ENCODE assay signal across 22 mouse cellular contexts in the genomic region with DNA sequence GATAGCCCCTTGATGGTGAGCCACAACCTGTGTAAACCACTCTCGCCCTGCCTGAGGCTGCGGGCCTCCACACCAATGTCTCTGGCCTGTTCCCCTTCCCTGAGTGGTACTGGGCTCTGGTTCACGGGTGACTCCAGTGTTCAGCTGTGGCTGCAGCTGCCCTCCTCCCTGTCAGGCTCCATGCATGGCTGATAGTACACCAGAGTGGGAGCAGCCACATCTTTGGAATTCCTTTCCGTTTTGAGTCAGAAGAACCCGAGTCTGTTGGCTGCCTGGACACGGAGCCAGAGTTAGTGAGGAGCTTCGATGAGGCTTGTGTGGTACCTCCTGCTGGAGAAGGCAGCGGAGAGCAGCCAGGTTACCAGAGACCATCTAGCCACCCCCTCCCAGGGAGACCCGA.
DNase-seq lines count a peak whose midpoint lies in the region; ATAC-seq and TF ChIP-seq lines count a peak whose summit lies in the region.
"Had no signal": no experiment of that assay in that cellular context is flagged by ENCODE, and none has a peak within 500 bp of the region (broad histone marks: within the 10 kb centered on the region; RNA-seq: fewer than 3 reads in every experiment).

No protein-coding gene starts in this region.

- no peak overlapping the region for H3K4me3 ChIP-seq in forebrain, embryonic 10.5 days
- H3K4me3 ChIP-seq in forebrain, embryonic 12.5 days (replicated peaks) = no peak overlapping the region
- H3K4me3 ChIP-seq in heart, embryonic 16.5 days (ENCODE audit: low read length) = no peak overlapping the region
- H3K4me3 ChIP-seq in limb, embryonic 14.5 days (replicated peaks; ENCODE audit: low read length) = no peak overlapping the region
- no peak overlapping the region for H3K4me3 ChIP-seq in limb, embryonic 10.5 days
- H3K4me3 ChIP-seq: left cerebral cortex, adult 2 months; midbrain, embryonic 15.5 days; stomach, embryonic 15.5 days had no signal

- no peaks in the 10 kb centered on the region for H3K9me3 ChIP-seq in forebrain, embryonic 10.5 days
- no peaks in the 10 kb centered on the region for H3K9me3 ChIP-seq in forebrain, embryonic 12.5 days
- H3K9me3 ChIP-seq in heart, embryonic 16.5 days (replicated peaks; ENCODE audit: control insufficient read depth, low read length) = no peaks in the 10 kb centered on the region
- no peaks in the 10 kb centered on the region for H3K9me3 ChIP-seq in limb, embryonic 14.5 days (ENCODE audit: control insufficient read depth, low read length)
- no peaks in the 10 kb centered on the region for H3K9me3 ChIP-seq in limb, embryonic 10.5 days (replicated peaks)
- H3K9me3 ChIP-seq: midbrain, embryonic 15.5 days; stomach, embryonic 15.5 days had no signal

- no peak for ATAC-seq in forebrain, embryonic 12.5 days (ENCODE audit: low FRiP score)
- 0 out of 2 replicates have a peak, but pooled peaks have one; percentile 34 for ATAC-seq in heart, embryonic 16.5 days (replicated peaks; ENCODE audit: extremely low read depth, insufficient read depth, low FRiP score)
- ATAC-seq in limb, embryonic 14.5 days (ENCODE audit: low FRiP score, low read depth) = peak; percentile 53; the same call in 1 of the 2 replicates
- ATAC-seq: forebrain, postnatal 0 days; midbrain, embryonic 15.5 days had no signal

- H3K27me3 ChIP-seq in forebrain, embryonic 10.5 days (ENCODE audit: poor library complexity, severe bottlenecking) = peaks cover 9% of the 10 kb centered on the region
- peaks cover 7% of the 10 kb centered on the region for H3K27me3 ChIP-seq in forebrain, embryonic 12.5 days
- H3K27me3 ChIP-seq in heart, embryonic 16.5 days (ENCODE audit: control insufficient read depth, insufficient read depth, low read length) = no peaks in the 10 kb centered on the region; the same call in 1 of the 2 replicates
- 0 out of 2 replicates have a peak, but pooled peaks cover 3% of the 10 kb centered on the region for H3K27me3 ChIP-seq in limb, embryonic 14.5 days (ENCODE audit: control insufficient read depth, insufficient read depth, low read length)
- no peaks in the 10 kb centered on the region for H3K27me3 ChIP-seq in limb, embryonic 10.5 days (ENCODE audit: low read depth, poor library complexity, severe bottlenecking)
- H3K27me3 ChIP-seq: stomach, embryonic 15.5 days had no signal

- H3K4me2 ChIP-seq in forebrain, embryonic 12.5 days = no peak overlapping the region
- no peak overlapping the region for H3K4me2 ChIP-seq in heart, embryonic 16.5 days (ENCODE audit: low read depth, low read length)
- no peak overlapping the region for H3K4me2 ChIP-seq in limb, embryonic 14.5 days (replicated peaks; ENCODE audit: low read depth, low read length, severe bottlenecking)
- H3K4me2 ChIP-seq: hindbrain, embryonic 14.5 days; liver, embryonic 11.5 days; midbrain, embryonic 15.5 days; stomach, embryonic 15.5 days had no signal

- peaks cover 34% of the 10 kb centered on the region for H3K4me1 ChIP-seq in forebrain, embryonic 10.5 days
- peaks cover 10% of the 10 kb centered on the region for H3K4me1 ChIP-seq in forebrain, embryonic 12.5 days
- peaks cover 51% of the 10 kb centered on the region for H3K4me1 ChIP-seq in heart, embryonic 16.5 days (ENCODE audit: control insufficient read depth, insufficient read depth, low read length)
- peaks cover 5% of the 10 kb centered on the region; the same call in 1 of the 2 replicates for H3K4me1 ChIP-seq in limb, embryonic 14.5 days (ENCODE audit: control insufficient read depth, insufficient read depth, low read length)
- H3K4me1 ChIP-seq in limb, embryonic 10.5 days = peaks cover 22% of the 10 kb centered on the region

- H3K36me3 ChIP-seq in forebrain, embryonic 10.5 days (replicated peaks) = no peaks in the 10 kb centered on the region
- H3K36me3 ChIP-seq in forebrain, embryonic 12.5 days (replicated peaks) = no peaks in the 10 kb centered on the region
- no peaks in the 10 kb centered on the region for H3K36me3 ChIP-seq in heart, embryonic 16.5 days (ENCODE audit: control insufficient read depth, insufficient read depth)
- no peaks in the 10 kb centered on the region for H3K36me3 ChIP-seq in limb, embryonic 14.5 days (ENCODE audit: control insufficient read depth, insufficient read depth, low read length)
- H3K36me3 ChIP-seq in limb, embryonic 10.5 days = no peaks in the 10 kb centered on the region
- H3K36me3 ChIP-seq: G1E; midbrain, embryonic 15.5 days; stomach, embryonic 15.5 days had no signal

- peak overlapping the region; percentile 15; the same call in 1 of the 2 replicates for H3K27ac ChIP-seq in forebrain, embryonic 10.5 days
- H3K27ac ChIP-seq in forebrain, embryonic 12.5 days = no peak overlapping the region
- peak overlapping the region; percentile 69 for H3K27ac ChIP-seq in heart, embryonic 16.5 days (ENCODE audit: low read length)
- no peak overlapping the region for H3K27ac ChIP-seq in limb, embryonic 14.5 days (replicated peaks; ENCODE audit: low read depth, low read length)
- H3K27ac ChIP-seq in limb, embryonic 10.5 days = no peak overlapping the region
- H3K27ac ChIP-seq: hindbrain, embryonic 14.5 days; left cerebral cortex, adult 2 months; midbrain, embryonic 15.5 days; stomach, embryonic 15.5 days had no signal

- 86% methylated on average over 9 of the region's 9 CpGs for WGBS in forebrain, embryonic 10.5 days
- WGBS in forebrain, embryonic 12.5 days = 89% methylated on average over 9 of the region's 9 CpGs
- WGBS in heart, embryonic 16.5 days = 34% methylated on average over 9 of the region's 9 CpGs
- 68% methylated on average over 9 of the region's 9 CpGs for WGBS in limb, embryonic 14.5 days
- 80% methylated on average over 9 of the region's 9 CpGs for WGBS in limb, embryonic 10.5 days

- H3K9ac ChIP-seq in forebrain, embryonic 12.5 days = no peak overlapping the region
- H3K9ac ChIP-seq in heart, embryonic 16.5 days (ENCODE audit: low read length) = peak overlapping the region; percentile 14; the same call in 1 of the 2 replicates
- H3K9ac ChIP-seq in limb, embryonic 14.5 days (ENCODE audit: low read depth, low read length, severe bottlenecking) = no peak overlapping the region
- H3K9ac ChIP-seq: forebrain, postnatal 0 days; hindbrain, embryonic 14.5 days; midbrain, embryonic 15.5 days; stomach, embryonic 15.5 days had no signal

- no peak for TF ChIP-seq POLR2A in limb, embryonic 14.5 days (IDR thresholded peaks at IDR 0.05; ENCODE audit: borderline replicate concordance, extremely low read depth, insufficient read depth, insufficient read length)

- DNase-seq in forebrain, embryonic 10.5 days (ENCODE audit: extremely low spot score, low spot score) = no peak
- no peak for DNase-seq in heart, adult 8-10 months (ENCODE audit: low spot score)
- DNase-seq in limb, embryonic 14.5 days (ENCODE audit: low spot score) = no peak
- DNase-seq in limb, embryonic 10.5 days (ENCODE audit: low spot score) = no peak
- DNase-seq in frontal cortex, postnatal 14 days (ENCODE audit: low spot score in 2 of 2) = no peak
- no peak for DNase-seq in neural tube, embryonic 10.5 days (ENCODE audit: extremely low spot score, low spot score)
- DNase-seq: cerebellum, adult 9-10 months; forebrain, postnatal 0 days; layer of hippocampus, adult 9-11 months; left cerebral cortex, postnatal 4 days; lung, adult 18-20 months; right cerebral cortex, postnatal 25 days; thymus, adult 18-20 months; thymus, postnatal 4 days had no signal

Comparison
In these comparisons a context has a peak if more than half of its experiments do, and no peak if none do; other contexts are left out.
1. H3K27ac ChIP-seq: peak in forebrain, embryonic 10.5 days (single experiment) and heart, embryonic 16.5 days (single experiment); none in forebrain, embryonic 12.5 days (single experiment), limb, embryonic 14.5 days (single experiment) and limb, embryonic 10.5 days (single experiment).